In genomic region chr14:116943751-116944150, GRCm38 (mm10) we compare ENCODE assay signal across 20 mouse cellular contexts. TPM values are rescaled to one million over a fixed set of nuclear protein-coding genes. Genes with fewer than 3 reads are reported as not detected.
DNase-seq lines count a peak whose midpoint lies in the region.
"Had no signal": no experiment of that assay in that cellular context is flagged by ENCODE, and none has a peak within 500 bp of the region (broad histone marks: within the 10 kb centered on the region; RNA-seq: fewer than 3 reads in every experiment).

No protein-coding gene starts in this region.

- peak; percentile 46 for DNase-seq in adrenal gland, adult 2 months
- no peak for DNase-seq in adrenal gland, postnatal 4 days (ENCODE audit: low spot score in 2 of 2)
- DNase-seq in heart, adult 8-10 months (ENCODE audit: low spot score): peak; percentile 13
- DNase-seq in heart, adult 11 months: no peak
- peak; percentile 50 for DNase-seq in adrenal gland, postnatal 14 days
- peak; percentile 39 to 57 for DNase-seq in adrenal gland, postnatal 36 days
- no peak for DNase-seq in layer of hippocampus, adult 18-20 months (ENCODE audit: low spot score in 2 of 2)
- DNase-seq: B cell, adult 2 months; cerebellum, adult 18-20 months; cerebellum, adult 9-11 months; cerebellum, postnatal 25 days; forebrain, postnatal 0 days; gastrocnemius, postnatal 36 days; heart, postnatal 10 days; heart, postnatal 36 days; kidney, adult 18-20 months had no signal

RNA-seq across cellular contexts. Expression of gene Gpc6, which starts 18.6 kb away (rescaled TPM):
- 10 to 100 TPM in 1 of 2 experiments, 1 to 10 TPM in 1; 9.5 to 12.2 TPM for total RNA-seq in adrenal gland, adult 2 months (2021)
- 2.6 and 5.1 TPM in 2 replicates for polyA plus RNA-seq in adrenal gland, adult 2 months (2012; rRNA removed)
- 10 to 100 TPM; 33.7 to 39.6 TPM for total RNA-seq in adrenal gland, postnatal 4 days (2021)
- 10 to 100 TPM in 2 of 4 experiments, 1 to 10 TPM in 2; 7.7 to 10.5 (median 9.2) TPM for total RNA-seq in heart, adult 8-10 months (2022)
- total RNA-seq in adrenal gland, postnatal 14 days (2021): 14.4 and 15.7 TPM in 2 replicates
- total RNA-seq in adrenal gland, postnatal 36 days (2021): 10 to 100 TPM; 12.4 to 14.7 TPM
- total RNA-seq in layer of hippocampus, adult 18-20 months (2021): 10 to 100 TPM in 1 of 2 experiments, 1 to 10 TPM in 1; 9.0 to 11.0 TPM
- total RNA-seq: CH12.LX; common myeloid progenitor, adult 5-6 weeks; granulocyte monocyte progenitor cell, adult 5-6 weeks had no signal
- polyA plus RNA-seq: G1E had no signal

Comparison
In these comparisons a context has a peak if more than half of its experiments do, and no peak if none do; other contexts are left out.
1. DNase-seq: peak in adrenal gland, adult 2 months (single experiment), heart, adult 8-10 months (single experiment), adrenal gland, postnatal 14 days (single experiment) and adrenal gland, postnatal 36 days (2 of 2); none in adrenal gland, postnatal 4 days (0 of 2), heart, adult 11 months (single experiment) and layer of hippocampus, adult 18-20 months (0 of 2).